33 mouse cellular contexts compared by ENCODE assay signal in the genomic region with DNA sequence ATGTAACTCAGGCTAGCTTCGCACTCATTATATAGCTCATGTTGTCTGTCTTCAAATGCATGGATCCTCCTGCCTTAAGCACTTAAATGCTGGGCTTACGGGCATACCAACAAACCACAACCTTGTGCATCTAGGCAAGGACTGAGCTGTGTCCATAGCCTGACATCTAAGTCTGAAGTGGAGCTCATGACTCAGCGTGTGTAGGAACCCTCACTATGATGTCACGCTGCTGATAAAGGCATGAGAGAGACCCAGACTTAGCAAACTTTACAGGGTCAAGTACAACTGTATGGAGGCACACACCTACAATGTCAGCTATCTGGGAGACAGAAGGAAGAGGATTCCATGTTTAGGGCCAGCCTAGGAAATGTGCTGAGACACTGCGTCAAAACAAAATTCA. TPM values are rescaled to one million over a fixed set of nuclear protein-coding genes. Genes with fewer than 3 reads are reported as not detected.
DNase-seq lines count a peak whose midpoint lies in the region; ATAC-seq and TF ChIP-seq lines count a peak whose summit lies in the region.
"Had no signal": no experiment of that assay in that cellular context is flagged by ENCODE, and none has a peak within 500 bp of the region (broad histone marks: within the 10 kb centered on the region; RNA-seq: fewer than 3 reads in every experiment).

No protein-coding gene starts in this region.

- TF ChIP-seq POLR2A in MEL (IDR thresholded peaks at IDR 0.05; ENCODE audit: control insufficient read depth in 1 of 2, insufficient read depth in 1 of 2, low read depth in 1 of 2, low read length in 2 of 2, poor library complexity in 1 of 2) = no peak

- H3K36me3 ChIP-seq in liver, embryonic 12.5 days = peaks cover 86% of the 10 kb centered on the region
- H3K36me3 ChIP-seq in liver, postnatal 0 days (replicated peaks; ENCODE audit: insufficient read depth, low read length) = peaks cover 65% of the 10 kb centered on the region
- H3K36me3 ChIP-seq in MEL (ENCODE audit: control insufficient read depth in 1 of 2, insufficient read depth in 2 of 2, low read length in 2 of 2) = peaks cover 3 to 9% of the 10 kb centered on the region in 2 experiments; a peak in 3 of 4 replicates
- H3K36me3 ChIP-seq in embryonic facial prominence, embryonic 10.5 days (replicated peaks) = peaks cover 51% of the 10 kb centered on the region
- H3K36me3 ChIP-seq in heart, embryonic 11.5 days (ENCODE audit: control insufficient read depth, insufficient read depth, low read length) = no peaks in the 10 kb centered on the region; the same call in 1 of the 2 replicates

- peak; percentile 60; the same call in 1 of the 2 replicates for ATAC-seq in liver, embryonic 12.5 days
- ATAC-seq in liver, postnatal 0 days = no peak
- peak; percentile 41; the same call in 1 of the 2 replicates for ATAC-seq in megakaryocyte-erythroid progenitor cell, adult 5-6 weeks (replicated peaks; ENCODE audit: low FRiP score, low TSS enrichment, poor library complexity, severe bottlenecking)
- ATAC-seq in heart, embryonic 11.5 days (replicated peaks; ENCODE audit: insufficient number of reproducible peaks, low FRiP score, low TSS enrichment) = no peak
- ATAC-seq: activated CD4-positive, CD25-positive, alpha-beta regulatory T cell, adult 4 months; forebrain, embryonic 13.5 days; intestine, postnatal 0 days had no signal

- peak overlapping the region; percentile 2; the same call in 1 of the 2 replicates for H3K27ac ChIP-seq in liver, embryonic 12.5 days
- H3K27ac ChIP-seq in liver, postnatal 0 days (ENCODE audit: low read depth) = no peak overlapping the region
- H3K27ac ChIP-seq in MEL (ENCODE audit: control insufficient read depth, low read depth, low read length) = no peak overlapping the region
- H3K27ac ChIP-seq in embryonic facial prominence, embryonic 10.5 days (replicated peaks) = no peak overlapping the region
- no peak overlapping the region for H3K27ac ChIP-seq in heart, embryonic 11.5 days (ENCODE audit: low read depth, low read length)
- H3K27ac ChIP-seq: embryonic facial prominence, embryonic 15.5 days; forebrain, embryonic 13.5 days; heart, embryonic 10.5 days; hindbrain, embryonic 14.5 days; left cerebral cortex, adult 2 months; limb, embryonic 12.5 days; liver, embryonic 14.5 days; lung, embryonic 15.5 days; neural tube, embryonic 15.5 days had no signal

- no peaks in the 10 kb centered on the region for H3K9me3 ChIP-seq in liver, embryonic 12.5 days (replicated peaks)
- H3K9me3 ChIP-seq in liver, postnatal 0 days (ENCODE audit: low read length) = no peaks in the 10 kb centered on the region
- no peaks in the 10 kb centered on the region for H3K9me3 ChIP-seq in MEL (replicated peaks; ENCODE audit: insufficient read depth, low read length)
- no peaks in the 10 kb centered on the region for H3K9me3 ChIP-seq in embryonic facial prominence, embryonic 10.5 days
- H3K9me3 ChIP-seq in heart, embryonic 11.5 days (replicated peaks; ENCODE audit: control insufficient read depth, low read length) = no peaks in the 10 kb centered on the region
- H3K9me3 ChIP-seq: embryonic facial prominence, embryonic 15.5 days; forebrain, embryonic 13.5 days; heart, embryonic 10.5 days; limb, embryonic 12.5 days; lung, embryonic 15.5 days; neural tube, embryonic 15.5 days had no signal

- H3K4me1 ChIP-seq in liver, embryonic 12.5 days = peaks cover 9% of the 10 kb centered on the region
- H3K4me1 ChIP-seq in liver, postnatal 0 days (ENCODE audit: insufficient read depth) = no peaks in the 10 kb centered on the region
- H3K4me1 ChIP-seq in MEL (ENCODE audit: control insufficient read depth in 1 of 2, insufficient read depth in 2 of 2, low read length in 2 of 2) = peaks cover 0 to 9% of the 10 kb centered on the region in 2 experiments; a peak in 2 of 4 replicates
- H3K4me1 ChIP-seq in embryonic facial prominence, embryonic 10.5 days = no peaks in the 10 kb centered on the region
- peaks cover 4% of the 10 kb centered on the region; the same call in 1 of the 2 replicates for H3K4me1 ChIP-seq in heart, embryonic 11.5 days (ENCODE audit: control insufficient read depth, insufficient read depth, low read length)
- H3K4me1 ChIP-seq: embryonic facial prominence, embryonic 15.5 days; forebrain, embryonic 13.5 days; heart, embryonic 10.5 days; limb, embryonic 12.5 days; lung, embryonic 15.5 days; neural tube, embryonic 15.5 days had no signal

- no peak for DNase-seq in liver, postnatal 0 days
- peak; percentile 71 for DNase-seq in 416B (ENCODE audit: low read depth)
- peak; percentile 61 for DNase-seq in MEL (ENCODE audit: low read depth, low spot score)
- DNase-seq in embryonic facial prominence, embryonic 10.5 days (ENCODE audit: low spot score) = no peak
- DNase-seq: adrenal gland, postnatal 25 days; cerebellum, adult 2 months; cerebellum, postnatal 14 days; gastrocnemius, postnatal 25 days; heart, adult 11 months; kidney, postnatal 14 days; midbrain, embryonic 14.5 days; retina, postnatal 1 day; right cerebral cortex, postnatal 14 days; thymus, adult 18-20 months; thymus, postnatal 25 days had no signal

- no peak overlapping the region for H3K4me2 ChIP-seq in liver, embryonic 12.5 days
- no peak overlapping the region for H3K4me2 ChIP-seq in liver, postnatal 0 days (ENCODE audit: low read depth, low read length)
- H3K4me2 ChIP-seq in heart, embryonic 11.5 days = no peak overlapping the region
- H3K4me2 ChIP-seq: embryonic facial prominence, embryonic 15.5 days; forebrain, embryonic 13.5 days; hindbrain, embryonic 14.5 days; limb, embryonic 12.5 days; lung, embryonic 15.5 days; neural tube, embryonic 15.5 days had no signal

- H3K27me3 ChIP-seq in liver, embryonic 12.5 days (replicated peaks) = no peaks in the 10 kb centered on the region
- no peaks in the 10 kb centered on the region for H3K27me3 ChIP-seq in liver, postnatal 0 days (ENCODE audit: insufficient read depth, low read length)
- no peaks in the 10 kb centered on the region for H3K27me3 ChIP-seq in MEL (ENCODE audit: control insufficient read depth in 1 of 2, insufficient read depth in 2 of 2, low read length in 2 of 2)
- no peaks in the 10 kb centered on the region for H3K27me3 ChIP-seq in embryonic facial prominence, embryonic 10.5 days (replicated peaks; ENCODE audit: low read depth, poor library complexity, severe bottlenecking)
- H3K27me3 ChIP-seq in heart, embryonic 11.5 days (ENCODE audit: control insufficient read depth, insufficient read depth, low read length) = no peaks in the 10 kb centered on the region
- H3K27me3 ChIP-seq: embryonic facial prominence, embryonic 15.5 days; forebrain, embryonic 13.5 days; limb, embryonic 12.5 days; lung, embryonic 15.5 days; neural tube, embryonic 15.5 days had no signal

- 72% methylated on average over 5 of the region's 5 CpGs for WGBS in liver, embryonic 12.5 days (ENCODE audit: insufficient replicate concordance)
- 82% methylated on average over 5 of the region's 5 CpGs for WGBS in liver, postnatal 0 days (ENCODE audit: insufficient replicate concordance)
- WGBS in embryonic facial prominence, embryonic 10.5 days = 91% methylated on average over 5 of the region's 5 CpGs
- WGBS in heart, embryonic 11.5 days (ENCODE audit: insufficient replicate concordance) = 75% methylated on average over 5 of the region's 5 CpGs

- H3K4me3 ChIP-seq in liver, embryonic 12.5 days = no peak overlapping the region
- no peak overlapping the region for H3K4me3 ChIP-seq in liver, postnatal 0 days (ENCODE audit: low read depth, low read length)
- no peak overlapping the region for H3K4me3 ChIP-seq in MEL (ENCODE audit: control insufficient read depth in 1 of 2, insufficient read depth in 1 of 2, low read depth in 2 of 2, low read length in 2 of 2)
- H3K4me3 ChIP-seq in embryonic facial prominence, embryonic 10.5 days = no peak overlapping the region
- H3K4me3 ChIP-seq in heart, embryonic 11.5 days (ENCODE audit: low read depth, low read length) = no peak overlapping the region
- H3K4me3 ChIP-seq: embryonic facial prominence, embryonic 15.5 days; forebrain, embryonic 13.5 days; heart, embryonic 10.5 days; left cerebral cortex, adult 2 months; limb, embryonic 12.5 days; lung, embryonic 15.5 days; neural tube, embryonic 15.5 days had no signal

- peaks cover 1% of the 10 kb centered on the region; the same call in 1 of the 2 replicates for H3K79me2 ChIP-seq in MEL (ENCODE audit: control insufficient read depth, insufficient read depth, low read length, poor library complexity)

- no peak for TF ChIP-seq RAD21 in MEL (IDR thresholded peaks at IDR 0.05; ENCODE audit: low read depth, low read length)

- no peak for TF ChIP-seq CTCF in liver, postnatal 0 days (IDR thresholded peaks at IDR 0.05; ENCODE audit: low read depth)
- TF ChIP-seq CTCF in MEL (IDR thresholded peaks at IDR 0.05 in 2 of 3, conservative IDR thresholded peaks at IDR 0.05 in 1 of 3; ENCODE audit: control insufficient read depth in 1 of 3, insufficient read depth in 1 of 3, low read depth in 2 of 3, low read length in 3 of 3, poor library complexity in 1 of 3, severe bottlenecking in 1 of 3) = no peak

- TF ChIP-seq EP300 in liver, postnatal 0 days (IDR thresholded peaks at IDR 0.05; ENCODE audit: low read depth) = no peak
- TF ChIP-seq EP300 in MEL (IDR thresholded peaks at IDR 0.05; ENCODE audit: low read depth in 1 of 2, low read length in 2 of 2) = no peak

- no peak overlapping the region for H3K9ac ChIP-seq in liver, embryonic 12.5 days
- no peak overlapping the region for H3K9ac ChIP-seq in liver, postnatal 0 days (replicated peaks)
- no peak overlapping the region for H3K9ac ChIP-seq in MEL (ENCODE audit: control insufficient read depth, low read depth, low read length, poor library complexity, severe bottlenecking)
- no peak overlapping the region for H3K9ac ChIP-seq in heart, embryonic 11.5 days (ENCODE audit: low read depth, low read length)
- H3K9ac ChIP-seq: embryonic facial prominence, embryonic 15.5 days; forebrain, embryonic 13.5 days; hindbrain, embryonic 14.5 days; limb, embryonic 12.5 days; liver, embryonic 14.5 days; lung, embryonic 15.5 days; neural tube, embryonic 15.5 days had no signal

RNA-seq across cellular contexts. Expression of a gene that starts 13.8 kb away (rescaled TPM):
- polyA plus RNA-seq in liver, embryonic 12.5 days (2016; fragmentation: Nextera tagmentation; extraction: Ambion mirVana) = 160 and 163 TPM in 2 replicates
- polyA plus RNA-seq in liver, postnatal 0 days (2015; fragmentation: Nextera tagmentation; extraction: Ambion mirVana) = 154 and 170 TPM in 2 replicates
- total RNA-seq in MEL (2012; rRNA removed) = 58.1 and 60.4 TPM in 2 replicates
- polyA plus RNA-seq in MEL (2012; ENCODE audit: insufficient read depth in 1 of 2, insufficient read length in 2 of 2, low read depth in 1 of 2, low replicate concordance in 2 of 2, missing spikeins in 1 of 2) = 10 to 100 TPM in 1 of 2 experiments, not detected in 1; 57.4 TPM
- total RNA-seq in megakaryocyte-erythroid progenitor cell, adult 5-6 weeks (2014; fragmentation: Nextera tagmentation) = 91.2 and 104 TPM in 2 replicates
- total RNA-seq in megakaryocyte-erythroid progenitor cell, adult 5-6 weeks (2017) = 63.3 and 64.2 TPM in 2 replicates
- polyA plus RNA-seq in embryonic facial prominence, embryonic 10.5 days (2016; fragmentation: Nextera tagmentation; extraction: Ambion mirVana) = 46.4 and 51.2 TPM in 2 replicates
- polyA plus RNA-seq in heart, embryonic 11.5 days (2014; fragmentation: Nextera tagmentation; extraction: Ambion mirVana) = 33.2 and 34.5 TPM in 2 replicates

RNA-seq across cellular contexts. Expression of a gene that starts 25.5 kb away (rescaled TPM):
- 0.11 and 0.27 TPM in 2 replicates for polyA plus RNA-seq in liver, embryonic 12.5 days (2016; fragmentation: Nextera tagmentation; extraction: Ambion mirVana)
- 0.95 and 1.1 TPM in 2 replicates for polyA plus RNA-seq in liver, postnatal 0 days (2015; fragmentation: Nextera tagmentation; extraction: Ambion mirVana)
- total RNA-seq in MEL (2012; rRNA removed) = 0.13 TPM in 1 of 2 replicates, not detected in the other
- under 1 TPM in 1 of 2 experiments, not detected in 1; 0.10 TPM for polyA plus RNA-seq in MEL (2012; ENCODE audit: insufficient read depth in 1 of 2, insufficient read length in 2 of 2, low read depth in 1 of 2, low replicate concordance in 2 of 2, missing spikeins in 1 of 2)
- 0.20 and 0.92 TPM in 2 replicates for total RNA-seq in megakaryocyte-erythroid progenitor cell, adult 5-6 weeks (2014; fragmentation: Nextera tagmentation)
- total RNA-seq in megakaryocyte-erythroid progenitor cell, adult 5-6 weeks (2017) = 1.1 and 4.4 TPM in 2 replicates
- polyA plus RNA-seq in embryonic facial prominence, embryonic 10.5 days (2016; fragmentation: Nextera tagmentation; extraction: Ambion mirVana) = 0.74 and 0.87 TPM in 2 replicates
- polyA plus RNA-seq in heart, embryonic 11.5 days (2014; fragmentation: Nextera tagmentation; extraction: Ambion mirVana) = 0.64 and 0.96 TPM in 2 replicates
- total RNA-seq: gastrocnemius, adult 18-20 months; layer of hippocampus, adult 18-20 months; left cerebral cortex, adult 2 months; left cerebral cortex, postnatal 25 days had no signal
- polyA plus RNA-seq: cortical plate, adult 2 months had no signal

RNA-seq across cellular contexts. Expression of a gene that starts 29.0 kb away (rescaled TPM):
- 8.0 and 10.3 TPM in 2 replicates for polyA plus RNA-seq in liver, embryonic 12.5 days (2016; fragmentation: Nextera tagmentation; extraction: Ambion mirVana)
- 13.9 and 16.0 TPM in 2 replicates for polyA plus RNA-seq in liver, postnatal 0 days (2015; fragmentation: Nextera tagmentation; extraction: Ambion mirVana)
- total RNA-seq in MEL (2012; rRNA removed) = 4.9 and 5.9 TPM in 2 replicates
- polyA plus RNA-seq in MEL (2012; ENCODE audit: insufficient read depth in 1 of 2, insufficient read length in 2 of 2, low read depth in 1 of 2, low replicate concordance in 2 of 2, missing spikeins in 1 of 2) = 10 to 100 TPM in 1 of 2 experiments, not detected in 1; 12.0 TPM
- total RNA-seq in megakaryocyte-erythroid progenitor cell, adult 5-6 weeks (2014; fragmentation: Nextera tagmentation) = 6.6 and 14.7 TPM in 2 replicates
- 1.7 and 1.9 TPM in 2 replicates for total RNA-seq in megakaryocyte-erythroid progenitor cell, adult 5-6 weeks (2017)
- polyA plus RNA-seq in embryonic facial prominence, embryonic 10.5 days (2016; fragmentation: Nextera tagmentation; extraction: Ambion mirVana) = 38.0 and 43.6 TPM in 2 replicates
- 34.5 and 43.5 TPM in 2 replicates for polyA plus RNA-seq in heart, embryonic 11.5 days (2014; fragmentation: Nextera tagmentation; extraction: Ambion mirVana)

Comparison
In these comparisons a context has a peak if more than half of its experiments do, and no peak if none do; other contexts are left out.
1. ATAC-seq: peak in liver, embryonic 12.5 days (single experiment) and megakaryocyte-erythroid progenitor cell, adult 5-6 weeks (single experiment); none in liver, postnatal 0 days (single experiment) and heart, embryonic 11.5 days (single experiment).
2. DNase-seq: peak in 416B (single experiment) and MEL (single experiment); none in liver, postnatal 0 days (single experiment) and embryonic facial prominence, embryonic 10.5 days (single experiment).